Mouse (Mus musculus) G1E (cell line): Measurements from ENCODE around the gene Rora. TPM values are rescaled to one million over a fixed set of nuclear protein-coding genes. Genes with fewer than 3 reads are reported as not detected.

Experiments
- ATAC-seq: 2 replicates; pipeline ENCODE4 v1.8.0; 2016; ENCODE audit warnings: mild to moderate bottlenecking; ENCODE audit not compliant: insufficient number of reproducible peaks, poor library complexity, low FRiP score, severe bottlenecking; ENCODE audit errors: extremely low read depth
- DNase-seq: peaks from one replicate; pipeline ENCODE4 v3.0.0; 2012; ENCODE audit warnings: low spot score
- H3K27me3 ChIP-seq: 2 replicates; pipeline ENCODE4 v1.6.1; 2012; ENCODE audit warnings: mild to moderate bottlenecking, low read length, inconsistent platforms; ENCODE audit not compliant: insufficient read depth
- H3K36me3 ChIP-seq: replicated peaks from 2 replicates; pipeline ENCODE3; 2012; ENCODE audit warnings: mild to moderate bottlenecking, inconsistent platforms
- H3K4me1 ChIP-seq: 2 replicates; pipeline ENCODE4 v1.6.1; 2012; ENCODE audit warnings: low read depth, low read length, inconsistent platforms, mixed read lengths; ENCODE audit not compliant: insufficient read depth
- H3K4me3 ChIP-seq: 2 replicates; pipeline ENCODE4 v1.5.1; 2012; ENCODE audit warnings: low read depth, mild to moderate bottlenecking, inconsistent platforms, low read length, moderate library complexity, mixed read lengths
- H3K9me3 ChIP-seq: replicated peaks from 2 replicates; pipeline ENCODE4 v1.6.1; 2012; ENCODE audit warnings: inconsistent platforms
- CTCF ChIP-seq: IDR thresholded peaks from 2 replicates; pipeline ENCODE4 v1.5.1; 2012; ENCODE audit warnings: low read depth, low read length, inconsistent platforms, mixed read lengths
- GATA1 ChIP-seq: IDR thresholded peaks from 2 replicates; pipeline ENCODE4 v1.6.1; 2012; ENCODE audit warnings: borderline replicate concordance, low read length, inconsistent platforms, mixed read lengths
- GATA2 ChIP-seq: IDR thresholded peaks from 2 replicates; pipeline ENCODE4 v1.6.1; 2012; ENCODE audit warnings: low read depth, low read length, inconsistent platforms, borderline replicate concordance
- POLR2AphosphoS5 ChIP-seq: IDR thresholded peaks from 2 replicates; pipeline ENCODE4 v1.6.1; 2012; ENCODE audit warnings: low read depth, low read length, inconsistent platforms; ENCODE audit not compliant: insufficient replicate concordance
- TAL1 ChIP-seq: conservative IDR thresholded peaks from 2 replicates; pipeline ENCODE4 v1.6.1; 2012; ENCODE audit warnings: low read depth, low read length, inconsistent platforms, mixed read lengths
- polyA plus RNA-seq: library from polyadenylated mRNA; stranded (reverse); fragments of >175 nt; gene quantifications from 2 replicates; pipeline ENCODE4 v1.2.3, GENCODE M21; 2012
- total RNA-seq, 2 experiments: library from RNA; stranded (forward) in 1 of 2; stranded (reverse) in 1 of 2; fragments of 200-1000 nt in 1 of 2; fragments of >200 nt in 1 of 2; fragmentation: Nextera tagmentation in 1 of 2; gene quantifications; 2 replicates each; pipeline ENCODE4 v1.2.3; 2014 to 2017

The Rora gene
- total and polyA plus RNA-seq, 3 experiments, result 0.11 TPM; not detected in 2

- H3K27me3 ChIP-seq, result no peaks in the 10 kb centered on the region
- no peak for DNase-seq
- H3K9me3 ChIP-seq, result peaks cover 46% of the 10 kb centered on the region
- ATAC-seq, result no peak
- H3K36me3 ChIP-seq, result no peaks in the 10 kb centered on the region
- TF ChIP-seq GATA2, result no peak
- no peak for TF ChIP-seq GATA1
- TF ChIP-seq CTCF, result no peak
- no peak for TF ChIP-seq POLR2AphosphoS5
- TF ChIP-seq TAL1, result no peak
- H3K4me3 ChIP-seq, result no peak overlapping the region
- H3K4me1 ChIP-seq, result no peaks in the 10 kb centered on the region
These were observed 302.8 kb downstream of the Rora start for GRCm38 (mm10) chr9:68956210-68956874.

DNA sequence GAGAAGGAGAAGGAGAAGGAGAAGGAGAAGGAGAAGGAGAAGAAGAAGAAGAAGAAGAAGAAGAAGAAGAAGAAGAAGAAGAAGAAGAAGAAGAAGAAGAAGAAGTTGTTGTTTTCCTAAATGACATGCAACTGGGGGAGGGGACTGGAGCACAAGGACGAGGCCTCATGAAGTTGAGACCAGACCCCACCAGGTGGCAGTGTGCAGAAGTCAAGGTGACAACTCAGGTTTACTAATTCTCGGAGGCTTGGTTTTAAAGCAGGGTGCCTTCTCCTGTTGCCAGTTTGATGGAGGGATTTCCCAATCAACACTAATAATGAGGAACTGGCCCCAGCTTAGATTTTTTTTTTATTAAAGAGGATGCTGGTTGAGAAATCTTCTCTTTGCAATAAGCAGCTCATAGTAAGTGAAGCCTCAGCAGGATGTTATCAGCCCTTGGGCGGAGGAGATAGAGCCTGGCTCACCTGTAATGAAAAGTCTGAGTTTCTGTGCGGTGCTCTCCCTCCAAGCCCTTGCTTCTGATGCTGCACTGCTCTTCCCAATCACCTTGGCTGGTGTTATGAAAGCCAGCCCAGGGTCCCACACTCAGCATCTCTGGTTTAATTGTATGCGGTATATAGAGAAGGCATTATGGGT lies 303.5 kb downstream of the Rora start:
- TF ChIP-seq GATA1 (no peak), CTCF (no peak), POLR2AphosphoS5 (no peak), TAL1 (no peak), GATA2 (no peak)
- ATAC-seq (no peak), DNase-seq (no peak)
- H3K27me3 ChIP-seq, result no peaks in the 10 kb centered on the region
- H3K4me1 ChIP-seq, result no peaks in the 10 kb centered on the region
- H3K9me3 ChIP-seq, result peaks cover 44% of the 10 kb centered on the region
- H3K4me3 ChIP-seq, result no peak overlapping the region
- H3K36me3 ChIP-seq, result no peaks in the 10 kb centered on the region

- TF ChIP-seq GATA1, result no peak
- no peak for TF ChIP-seq TAL1
- no peak for TF ChIP-seq POLR2AphosphoS5
- TF ChIP-seq CTCF, result no peak
- no peak for TF ChIP-seq GATA2
- ATAC-seq (no peak), DNase-seq (no peak)
These were observed 304.2 kb downstream of the Rora start for GRCm38 (mm10) chr9:68957793-68958192.

GRCm38 (mm10) chr9:68958919-68959318 lies 305.3 kb downstream of the Rora start:
- Histone ChIP-seq H3K4me3 (no peak overlapping the region), H3K4me1 (no peaks in the 10 kb centered on the region), H3K9me3 (peaks cover 44% of the 10 kb centered on the region), H3K27me3 (no peaks in the 10 kb centered on the region), H3K36me3 (no peaks in the 10 kb centered on the region)
- no peak for TF ChIP-seq POLR2AphosphoS5
- no peak for TF ChIP-seq GATA2
- TF ChIP-seq TAL1, result no peak
- TF ChIP-seq CTCF, result no peak
- no peak for TF ChIP-seq GATA1
- DNase-seq (no peak), ATAC-seq (no peak)

More at GRCm38 (mm10) chr9:68957793-68958192, 304.2 kb downstream of the Rora start:
- no peak overlapping the region for H3K4me3 ChIP-seq
- no peaks in the 10 kb centered on the region for H3K36me3 ChIP-seq
- no peaks in the 10 kb centered on the region for H3K4me1 ChIP-seq
- H3K9me3 ChIP-seq, result peaks cover 46% of the 10 kb centered on the region
- H3K27me3 ChIP-seq, result no peaks in the 10 kb centered on the region

DNA sequence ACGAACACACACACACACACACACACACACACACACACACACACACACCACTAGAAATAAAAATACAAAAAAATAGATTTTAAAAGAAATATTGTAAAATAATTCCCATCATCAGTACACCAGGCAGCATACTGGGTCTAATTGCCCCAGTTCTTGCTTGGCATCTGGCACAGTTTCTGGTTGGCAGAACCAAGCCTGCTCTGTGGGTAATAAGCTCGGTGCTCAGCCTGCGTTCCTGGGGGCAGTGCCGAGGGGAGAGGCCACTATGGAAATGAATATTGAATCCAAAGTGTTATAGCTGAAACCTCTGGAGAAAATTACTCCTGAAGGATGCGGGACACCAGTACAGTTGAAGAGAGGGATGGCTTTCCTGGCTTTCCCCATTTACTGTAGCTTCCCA lies 310.3 kb downstream of the Rora start:
- Histone ChIP-seq H3K4me3 (no peak overlapping the region), H3K27me3 (no peaks in the 10 kb centered on the region), H3K4me1 (no peaks in the 10 kb centered on the region), H3K9me3 (peaks cover 41% of the 10 kb centered on the region), H3K36me3 (no peaks in the 10 kb centered on the region)
- no peak for DNase-seq
- ATAC-seq, result no peak
- TF ChIP-seq POLR2AphosphoS5 (no peak), GATA2 (no peak), GATA1 (no peak), CTCF (no peak)

DNA sequence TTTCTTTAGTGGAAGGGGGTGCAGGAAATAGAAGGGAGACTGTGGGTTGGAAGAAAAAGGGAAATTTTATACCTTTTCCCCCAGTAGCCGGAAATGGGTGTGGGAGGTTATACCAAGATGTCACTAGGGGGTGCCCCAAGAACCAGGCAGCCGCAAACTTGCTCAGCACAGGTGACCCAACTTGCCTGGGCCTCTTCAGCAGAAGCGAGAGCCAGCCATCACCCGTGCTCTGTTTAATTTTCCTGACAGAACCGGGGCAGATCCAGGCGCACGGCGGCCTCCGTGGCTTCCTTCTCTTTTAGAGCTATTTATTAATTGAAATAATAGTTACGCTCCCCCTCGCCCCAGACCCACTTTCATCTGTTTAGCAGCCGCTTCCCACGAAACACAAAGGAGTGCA lies 313.0 kb downstream of the Rora start:
- H3K4me3 ChIP-seq, result no peak overlapping the region
- DNase-seq (no peak), ATAC-seq (no peak)
- TF ChIP-seq GATA2 (no peak), GATA1 (no peak), POLR2AphosphoS5 (no peak), CTCF (no peak), TAL1 (no peak)
- peaks cover 44% of the 10 kb centered on the region for H3K9me3 ChIP-seq
- no peaks in the 10 kb centered on the region for H3K4me1 ChIP-seq
- no peaks in the 10 kb centered on the region for H3K27me3 ChIP-seq
- no peaks in the 10 kb centered on the region for H3K36me3 ChIP-seq
